Comparison of ENCODE assay signal across 22 mouse cellular contexts in the genomic region with DNA sequence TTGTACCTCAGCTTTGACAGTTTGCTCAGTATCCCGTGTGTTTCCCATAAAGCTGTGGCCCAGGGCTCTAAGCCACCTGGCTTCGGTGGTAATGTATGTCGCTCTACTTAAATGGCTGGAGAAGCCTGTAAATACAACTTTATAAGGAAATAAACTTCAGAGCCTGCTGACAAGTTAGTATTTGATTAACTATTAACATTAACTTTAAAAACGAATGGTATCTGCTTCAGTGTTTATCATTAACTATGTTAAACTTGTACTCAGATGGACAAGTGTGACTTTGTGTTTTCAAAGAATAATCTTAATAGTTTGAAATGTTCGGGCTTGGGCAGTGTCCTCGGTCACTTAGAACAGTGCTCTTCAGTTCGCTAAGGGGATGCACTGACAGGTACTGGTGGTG.
DNase-seq lines count a peak whose midpoint lies in the region; ATAC-seq lines count a peak whose summit lies in the region.
"Had no signal": no experiment of that assay in that cellular context is flagged by ENCODE, and none has a peak within 500 bp of the region (broad histone marks: within the 10 kb centered on the region; RNA-seq: fewer than 3 reads in every experiment).

No protein-coding gene starts in this region.

- peaks cover 38% of the 10 kb centered on the region for H3K36me3 ChIP-seq in kidney, embryonic 16.5 days (ENCODE audit: insufficient read depth, low read length)

- H3K27me3 ChIP-seq in kidney, embryonic 16.5 days (ENCODE audit: insufficient read depth, low read length) = no peaks in the 10 kb centered on the region
- H3K27me3 ChIP-seq: embryonic facial prominence, embryonic 13.5 days; embryonic facial prominence, embryonic 15.5 days; forebrain, embryonic 12.5 days had no signal

- WGBS in kidney, embryonic 16.5 days = 57% methylated on average over 7 of the region's 7 CpGs

- no peak overlapping the region for H3K9ac ChIP-seq in kidney, embryonic 16.5 days (replicated peaks; ENCODE audit: low read length)
- H3K9ac ChIP-seq: embryonic facial prominence, embryonic 13.5 days; embryonic facial prominence, embryonic 15.5 days; forebrain, embryonic 12.5 days had no signal

- H3K4me3 ChIP-seq in kidney, embryonic 16.5 days (ENCODE audit: low read length) = no peak overlapping the region
- H3K4me3 ChIP-seq: embryonic facial prominence, embryonic 13.5 days; embryonic facial prominence, embryonic 15.5 days; erythroblast, embryonic 14.5 days; forebrain, embryonic 10.5 days; forebrain, embryonic 12.5 days had no signal

- ATAC-seq in kidney, embryonic 16.5 days (ENCODE audit: low FRiP score, low TSS enrichment) = peak; percentile 47
- ATAC-seq: forebrain, embryonic 14.5 days had no signal

- DNase-seq in kidney, adult 18-20 months = peak; percentile 47
- no peak for DNase-seq in kidney, postnatal 10 days
- peak; percentile 60 for DNase-seq in kidney, adult 9 months
- no peak for DNase-seq in kidney, postnatal 4 days
- DNase-seq in kidney, adult 11 months = no peak
- DNase-seq: adrenal gland, adult 2 months; adrenal gland, postnatal 10 days; adrenal gland, postnatal 25 days; cerebellum, adult 11 months; cerebellum, adult 18-20 months; cerebellum, adult 8-10 months; cerebellum, adult 9-11 months; cerebellum, postnatal 14 days; cerebellum, postnatal 36 days; embryo, embryonic 11 days had no signal

- H3K27ac ChIP-seq in kidney, embryonic 16.5 days (ENCODE audit: low read length) = peak overlapping the region; percentile 77
- H3K27ac ChIP-seq: embryonic facial prominence, embryonic 13.5 days; embryonic facial prominence, embryonic 15.5 days; forebrain, embryonic 10.5 days; forebrain, embryonic 12.5 days had no signal

- H3K4me2 ChIP-seq in kidney, embryonic 16.5 days (replicated peaks; ENCODE audit: low read depth, low read length) = no peak overlapping the region
- H3K4me2 ChIP-seq: embryonic facial prominence, embryonic 13.5 days; embryonic facial prominence, embryonic 15.5 days; forebrain, embryonic 12.5 days had no signal

- no peaks in the 10 kb centered on the region for H3K9me3 ChIP-seq in kidney, embryonic 16.5 days (ENCODE audit: low read length)
- H3K9me3 ChIP-seq: embryonic facial prominence, embryonic 13.5 days; embryonic facial prominence, embryonic 15.5 days; forebrain, embryonic 10.5 days; forebrain, embryonic 12.5 days had no signal

- peaks cover 5% of the 10 kb centered on the region; the same call in 1 of the 2 replicates for H3K4me1 ChIP-seq in kidney, embryonic 16.5 days (ENCODE audit: insufficient read depth, low read length)
- H3K4me1 ChIP-seq: embryonic facial prominence, embryonic 13.5 days; embryonic facial prominence, embryonic 15.5 days had no signal

Comparison
In these comparisons a context has a peak if more than half of its experiments do, and no peak if none do; other contexts are left out.
1. DNase-seq: peak in kidney, adult 18-20 months (single experiment) and kidney, adult 9 months (single experiment); none in kidney, postnatal 10 days (single experiment), kidney, postnatal 4 days (0 of 2) and kidney, adult 11 months (single experiment).